Mouse (Mus musculus): ENCODE measurements around the gene Rock2.

Gene Rock2

GRCm38 (mm10) chr12:16907282-16907846 lies 12.7 kb downstream of the Rock2 start:
- no peak for DNase-seq

- DNase-seq: no peak
These were observed 13.4 kb downstream of the Rock2 start for GRCm38 (mm10) chr12:16907953-16908648.

- no peak for DNase-seq
These were observed 16.8 kb downstream of the Rock2 start for GRCm38 (mm10) chr12:16911524-16911923.

GRCm38 (mm10) chr12:16912600-16912999 lies 17.9 kb downstream of the Rock2 start:
- no peak for DNase-seq

GRCm38 (mm10) chr12:16920186-16920860 lies 25.6 kb downstream of the Rock2 start:
- DNase-seq: no peak

- DNase-seq: no peak
These were observed 33.2 kb downstream of the Rock2 start for GRCm38 (mm10) chr12:16927889-16928288.

GRCm38 (mm10) chr12:16934423-16934822 lies 39.7 kb downstream of the Rock2 start:
- DNase-seq: no peak

- no peak for DNase-seq
These were observed 47.3 kb downstream of the Rock2 start for GRCm38 (mm10) chr12:16941976-16942375.

GRCm38 (mm10) chr12:16948239-16948638 lies 53.5 kb downstream of the Rock2 start:
- DNase-seq: no peak

- DNase-seq: peak; percentile 15
These were observed 64.2 kb downstream of the Rock2 start for GRCm38 (mm10) chr12:16958851-16959250.

- no peak for DNase-seq
These were observed 68.7 kb downstream of the Rock2 start for GRCm38 (mm10) chr12:16963354-16963753.

- DNase-seq: no peak
These were observed 72.1 kb downstream of the Rock2 start for GRCm38 (mm10) chr12:16966811-16967210.

GRCm38 (mm10) chr12:16977120-16977519 lies 82.4 kb downstream of the Rock2 start:
- no peak for DNase-seq

- no peak for DNase-seq
These were observed 91.1 kb downstream of the Rock2 start for GRCm38 (mm10) chr12:16985778-16986177.

GRCm38 (mm10) chr12:16991376-16991775 lies 96.7 kb downstream of the Rock2 start:
- no peak for DNase-seq

GRCm38 (mm10) chr12:16992355-16992754 lies 97.7 kb downstream of the Rock2 start:
- no peak for DNase-seq

GRCm38 (mm10) chr12:16994291-16994690 lies 99.6 kb downstream of the Rock2 start:
- DNase-seq: no peak

GRCm38 (mm10) chr12:16996281-16996680 lies 101.6 kb downstream of the Rock2 start:
- DNase-seq: no peak

GRCm38 (mm10) chr12:16996886-16997462 lies 102.3 kb downstream of the Rock2 start:
- DNase-seq: no peak

- DNase-seq: no peak
These were observed 104.5 kb downstream of the Rock2 start for GRCm38 (mm10) chr12:16999146-16999545.

GRCm38 (mm10) chr12:16999739-17000497 lies 105.2 kb downstream of the Rock2 start, which contains the start of gene Pqlc3:
TSS of gene Pqlc3 (minus strand) at chr12:17000408.
- DNase-seq: peak; percentile 90

- no peak for DNase-seq
These were observed 105.9 kb downstream of the Rock2 start for GRCm38 (mm10) chr12:17000628-17001027.

GRCm38 (mm10) chr12:17001211-17001610 lies 106.5 kb downstream of the Rock2 start:
- DNase-seq: no peak

All from kidney, postnatal 10 days (tissue).